Mouse (Mus musculus) urinary bladder, postnatal 25 days (tissue): ENCODE measurements around the gene Aak1.

Source experiments
- DNase-seq: peaks from one replicate; pipeline ENCODE4 v3.0.0; 2022; ENCODE audit warnings: low spot score

Aak1 gene

DNA sequence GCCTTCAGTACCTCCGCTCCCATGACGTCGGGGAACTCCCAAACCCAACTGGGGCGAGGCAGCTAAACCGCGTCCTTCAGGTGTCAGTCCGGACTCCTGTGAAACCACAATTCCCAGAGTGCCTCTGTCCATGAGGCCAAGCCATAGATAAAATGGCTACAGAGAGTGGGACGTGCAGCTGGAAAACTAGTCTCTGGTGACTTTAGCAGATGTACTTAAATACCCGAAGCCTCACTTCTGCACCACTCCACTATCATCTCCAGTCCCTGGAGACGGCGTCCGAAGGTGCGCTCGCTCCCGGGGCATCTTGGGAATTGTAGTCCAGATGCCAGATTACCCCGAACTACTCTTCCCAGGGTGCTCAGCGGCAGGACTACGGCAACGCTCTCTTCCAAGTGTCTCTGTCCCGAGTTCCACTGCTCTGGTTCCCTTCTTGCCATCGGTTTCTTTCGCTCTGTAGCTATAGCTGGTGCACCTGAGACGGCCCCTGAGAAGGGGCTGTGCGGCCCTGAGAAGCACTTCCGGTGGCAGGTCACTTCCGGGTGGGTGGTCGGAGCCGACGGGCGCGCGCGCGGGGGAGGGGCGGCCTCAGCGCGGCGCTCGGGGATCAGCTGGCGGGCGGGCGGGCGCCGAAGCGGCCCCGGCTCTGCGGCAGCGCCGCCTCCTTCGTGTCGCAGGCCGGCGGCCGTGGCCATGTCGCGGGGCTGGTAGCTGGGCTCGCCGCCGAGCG is at the start of gene Aak1:
Gene Aak1, plus strand, starts transcription at position 603 of the 730 bp plus-strand sequence.
- DNase-seq: peak; percentile 90

DNA sequence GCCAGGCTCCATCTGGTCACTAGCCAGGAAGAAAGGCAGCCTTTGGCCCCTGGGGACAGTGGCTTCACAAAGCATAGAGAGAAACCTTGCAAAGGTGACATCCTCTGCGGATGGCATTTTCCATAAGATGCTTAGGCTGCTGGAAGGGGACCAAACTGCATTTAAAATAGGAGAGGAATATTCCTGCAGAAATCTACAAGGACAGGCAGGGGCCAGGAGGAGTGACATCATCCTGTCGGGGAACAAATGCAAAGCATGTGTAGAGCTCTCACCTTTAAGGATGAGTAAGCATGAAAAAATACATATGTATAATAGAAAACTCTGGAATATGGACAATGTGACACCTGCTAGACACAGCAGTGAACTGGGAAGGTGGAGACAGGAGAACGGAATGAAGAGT is 48.9 kb upstream of the Aak1 start:
- no peak for DNase-seq

DNA sequence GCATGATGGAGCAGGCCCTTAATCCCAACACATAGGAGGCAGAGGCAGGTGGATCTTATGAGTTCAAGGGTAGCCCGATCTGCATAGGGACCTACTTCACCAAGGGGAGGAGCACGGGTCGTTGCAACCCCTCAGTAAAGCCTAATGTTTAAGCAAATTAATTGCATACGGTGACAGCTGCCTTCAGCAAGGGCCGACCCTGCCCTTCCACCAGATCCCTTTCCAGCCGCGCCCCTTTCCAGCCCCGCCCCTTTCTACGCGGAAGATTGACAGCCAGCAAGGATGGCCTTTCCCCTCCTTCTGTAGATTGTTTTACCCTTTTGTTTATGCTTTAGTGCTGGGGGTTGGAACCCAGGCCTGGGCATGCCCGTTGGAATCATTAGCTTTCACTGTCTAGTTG is 47.9 kb upstream of the Aak1 start:
- no peak for DNase-seq

DNA sequence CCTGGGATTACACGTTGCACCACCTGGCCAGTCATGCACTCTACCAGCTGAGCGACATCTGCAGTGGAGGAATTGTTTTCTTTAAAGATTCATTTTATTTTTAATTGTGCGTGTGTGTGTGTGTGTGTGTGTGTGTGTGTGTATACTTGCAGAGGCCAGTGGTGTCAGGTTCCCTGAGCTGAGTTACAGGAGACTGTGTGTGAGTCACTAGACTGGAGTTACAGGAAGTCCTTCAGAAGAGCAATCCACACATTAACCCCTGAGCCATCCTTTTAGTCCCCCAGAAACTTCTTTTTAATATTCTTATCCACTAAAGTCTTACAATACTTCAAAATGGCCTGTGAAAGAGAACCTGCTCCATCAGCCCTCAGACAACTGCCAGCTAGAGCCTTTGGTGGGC is 44.7 kb upstream of the Aak1 start:
- DNase-seq: no peak

DNA sequence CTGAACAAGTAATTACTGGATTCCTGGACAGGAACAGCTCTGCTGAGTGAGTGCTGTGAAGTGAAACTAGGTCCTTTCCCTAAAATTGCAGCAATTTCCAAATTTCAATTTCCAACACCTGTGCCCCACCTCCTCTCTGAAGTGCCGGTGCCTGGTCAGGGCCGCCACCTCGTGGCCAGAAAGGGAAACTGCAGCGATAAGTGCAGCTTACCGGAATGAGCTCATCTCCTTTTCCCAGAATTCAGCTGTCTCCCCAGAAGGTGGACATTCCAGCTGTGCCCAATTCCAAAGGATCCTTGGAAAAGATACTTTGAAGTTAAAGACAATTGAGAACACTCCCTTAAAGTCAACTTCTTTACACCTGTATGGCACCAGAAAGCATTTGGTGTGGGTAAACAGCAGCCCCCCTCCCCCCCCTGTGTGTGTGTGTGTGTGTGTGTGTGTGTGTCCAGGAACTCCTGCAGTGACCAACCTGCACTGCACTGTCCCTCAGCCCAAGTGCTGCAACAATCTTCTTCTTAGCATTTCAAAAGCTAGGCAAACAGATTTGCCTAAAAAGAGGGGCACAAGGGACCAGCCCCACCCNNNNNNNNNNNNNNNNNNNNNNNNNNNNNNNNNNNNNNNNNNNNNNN is 42.7 kb upstream of the Aak1 start:
- peak; percentile 75 for DNase-seq

DNA sequence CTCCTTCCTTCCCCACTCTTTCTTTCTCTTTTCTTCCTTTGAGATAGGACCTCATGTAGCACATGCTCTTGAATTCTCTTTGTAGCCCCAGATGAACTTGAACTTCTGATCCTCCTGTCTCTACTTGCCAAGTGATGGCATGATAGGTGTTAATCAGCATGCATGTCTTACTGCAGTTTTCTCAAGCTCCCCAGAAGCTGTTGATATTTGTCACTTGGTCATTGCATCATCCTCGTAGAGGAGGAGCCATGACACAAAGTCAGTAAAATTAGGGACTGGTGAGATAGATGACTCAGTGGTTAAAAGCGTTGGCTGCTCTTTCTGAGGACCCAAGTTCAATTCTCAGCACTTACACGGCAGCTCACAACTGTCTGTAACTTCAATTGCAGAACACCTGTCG is 36.4 kb upstream of the Aak1 start:
- DNase-seq: no peak

DNA sequence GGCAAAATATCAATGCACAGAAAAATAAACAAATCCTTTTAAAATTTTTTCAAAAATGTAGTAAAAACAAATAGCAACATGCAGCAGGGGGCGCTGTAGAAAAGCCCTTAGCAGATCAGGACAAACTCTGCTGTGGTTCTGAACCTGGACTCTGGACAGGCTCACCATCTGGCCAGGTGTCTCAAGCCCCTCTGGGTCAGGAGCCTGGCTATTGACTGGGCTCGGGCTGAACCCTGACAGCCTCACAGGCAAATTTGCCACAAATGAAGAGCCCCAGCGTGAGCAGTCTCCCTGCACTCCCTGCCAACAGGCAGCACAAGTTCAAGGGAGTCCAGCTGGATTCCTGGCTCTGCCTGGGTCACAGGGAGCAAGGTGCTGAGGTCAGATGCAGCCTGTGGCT is 36.0 kb upstream of the Aak1 start:
- DNase-seq: peak; percentile 57

DNA sequence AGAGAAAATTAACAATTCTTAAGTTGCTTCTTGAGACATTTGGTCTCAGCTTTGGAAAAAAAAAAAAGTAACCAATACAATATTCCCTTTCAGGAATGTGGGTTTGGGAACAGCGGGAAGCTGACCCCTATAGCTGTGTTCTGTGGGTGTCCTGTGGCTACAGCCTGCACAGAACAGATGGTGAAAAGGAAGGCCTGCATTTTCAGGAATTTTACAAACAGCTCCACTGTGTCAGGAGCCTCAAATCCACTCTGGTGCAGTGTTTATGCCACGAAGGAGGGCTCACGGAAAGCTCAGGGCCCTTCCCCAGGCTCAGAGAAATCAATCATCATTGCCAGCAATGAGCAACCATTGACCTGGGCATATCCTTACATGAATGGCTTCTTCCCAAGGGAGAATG is 34.4 kb upstream of the Aak1 start:
- DNase-seq: no peak

DNA sequence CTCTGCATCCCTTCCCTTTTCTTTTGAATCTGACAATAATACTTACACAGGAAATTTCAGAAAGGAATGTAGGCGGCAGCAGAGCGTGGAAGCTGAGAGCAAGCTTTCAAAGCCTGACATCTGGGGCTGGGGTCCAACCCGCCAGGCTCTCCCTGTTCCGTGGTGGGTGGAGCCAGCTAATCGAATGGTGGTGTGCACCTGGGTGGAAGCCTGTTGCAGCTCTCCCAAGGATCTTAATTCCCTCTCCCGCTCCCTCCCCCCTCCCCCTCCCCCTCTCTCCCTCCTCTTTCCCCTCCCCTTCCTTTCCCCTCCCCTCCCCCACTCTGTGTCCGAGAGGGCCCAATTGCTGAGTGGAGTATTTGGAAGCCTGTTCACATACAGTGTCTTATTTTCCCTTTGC is 33.9 kb upstream of the Aak1 start:
- DNase-seq: no peak

DNA sequence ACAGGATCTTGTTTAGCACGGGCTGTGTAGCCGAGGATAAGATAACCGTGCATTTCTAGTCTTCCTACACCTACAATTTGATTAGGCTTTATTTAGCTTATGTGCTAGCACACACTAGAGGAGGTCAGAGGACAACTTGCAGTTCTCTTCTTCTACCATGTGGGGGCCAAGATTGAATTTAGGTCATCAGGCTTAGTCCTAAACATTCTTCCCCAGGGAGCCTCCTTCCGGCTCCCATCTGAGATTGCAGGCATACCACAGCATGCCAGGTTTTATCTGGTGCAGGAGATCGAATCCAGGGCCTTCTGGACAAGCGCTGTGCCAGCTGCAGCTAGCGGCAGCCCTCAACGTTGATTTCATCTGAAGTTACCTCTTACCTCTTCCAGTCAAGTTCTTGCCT is 32.7 kb upstream of the Aak1 start:
- DNase-seq: no peak

DNA sequence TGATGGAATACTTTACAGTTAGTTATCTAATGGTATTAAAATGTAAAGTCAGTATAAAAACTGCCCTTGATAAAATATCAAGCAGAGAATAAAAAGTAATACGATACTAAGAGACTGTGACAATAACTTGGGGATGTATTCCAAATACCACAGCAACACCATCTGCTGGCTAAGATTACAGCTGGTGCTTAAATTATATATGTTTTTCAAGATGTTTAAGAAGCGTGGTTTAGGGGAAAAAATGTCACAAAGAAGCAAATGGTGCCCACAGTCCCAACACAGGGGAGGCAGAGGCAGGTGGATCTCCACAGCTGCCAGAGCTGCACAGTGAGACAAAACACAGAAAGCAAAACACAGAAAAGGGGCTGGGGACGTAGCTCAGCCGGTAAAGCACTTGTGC is 30.4 kb upstream of the Aak1 start:
- DNase-seq: no peak

DNA sequence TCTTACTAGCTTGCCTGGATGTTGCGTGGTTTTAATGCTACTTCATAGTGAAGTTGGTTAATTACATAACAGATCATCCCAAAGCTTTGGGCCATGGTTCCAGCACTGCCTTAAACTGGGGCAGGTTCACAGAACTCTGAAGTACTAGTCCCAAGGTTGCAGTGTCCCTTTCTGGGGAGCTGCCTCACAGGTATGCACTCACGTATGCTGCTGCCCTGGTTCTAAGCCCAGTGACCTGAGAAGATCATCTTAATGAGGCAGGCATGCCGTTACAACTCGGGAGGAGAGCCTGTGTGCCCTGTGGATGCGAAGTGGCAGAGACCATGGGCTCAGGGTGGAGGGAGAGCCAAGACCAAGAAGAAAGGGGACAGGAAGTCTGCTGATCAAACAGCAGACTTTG is 29.4 kb upstream of the Aak1 start:
- no peak for DNase-seq

DNA sequence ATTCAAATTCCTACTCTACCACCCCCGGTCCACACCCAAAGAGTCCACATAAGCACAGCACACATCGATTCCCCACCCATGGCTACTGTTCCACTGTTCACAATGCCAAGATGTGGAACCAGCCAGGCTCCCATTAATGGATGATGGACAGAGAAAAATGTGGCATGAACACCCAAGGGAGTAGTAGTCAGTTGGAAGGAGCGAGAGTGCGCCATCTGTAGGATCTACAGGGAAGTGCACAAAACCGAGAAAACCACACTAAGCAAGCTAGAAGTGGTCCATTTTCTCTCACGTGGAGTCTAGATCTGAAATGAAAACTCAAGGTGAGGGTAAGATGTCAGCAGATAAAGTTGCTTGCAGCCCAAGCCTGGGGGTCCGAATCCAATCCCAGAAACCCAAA is 28.6 kb upstream of the Aak1 start:
- no peak for DNase-seq

DNA sequence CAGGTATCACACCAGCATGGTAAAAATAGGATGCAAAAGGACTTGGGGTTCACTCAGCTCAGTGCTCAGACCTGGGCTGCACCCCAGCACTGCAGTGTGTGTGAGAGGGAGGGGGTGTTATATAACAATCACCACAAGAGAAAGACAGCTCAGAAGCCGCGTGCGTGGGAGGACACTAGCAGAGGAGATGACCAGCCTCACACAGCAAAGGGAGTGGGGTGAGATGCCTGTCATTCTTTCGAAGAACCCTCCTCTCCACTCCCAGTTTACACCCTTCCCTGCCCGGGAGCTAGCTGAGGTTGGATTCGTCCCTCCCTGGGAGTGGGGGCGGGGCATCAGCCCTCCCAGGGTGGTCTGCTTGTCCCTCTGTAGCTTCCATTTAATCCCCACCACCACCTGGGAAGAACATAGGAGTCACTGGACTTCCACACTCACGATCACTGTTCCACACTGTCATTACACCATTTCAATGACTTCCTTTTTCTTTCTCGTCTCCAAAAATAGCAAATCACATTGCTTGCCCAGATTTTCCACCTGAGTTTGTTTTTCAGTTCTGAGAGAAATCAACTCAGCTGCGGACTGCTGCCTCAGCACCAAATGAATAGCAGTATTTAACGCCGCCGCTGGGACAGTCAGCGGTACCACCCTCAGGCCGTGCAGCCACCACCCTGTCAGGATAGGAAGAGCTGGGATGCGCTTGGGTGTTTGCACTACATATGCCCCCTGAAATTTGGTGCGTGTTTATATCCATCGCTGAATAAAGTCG is 26.8 kb upstream of the Aak1 start:
- DNase-seq: peak; percentile 17

DNA sequence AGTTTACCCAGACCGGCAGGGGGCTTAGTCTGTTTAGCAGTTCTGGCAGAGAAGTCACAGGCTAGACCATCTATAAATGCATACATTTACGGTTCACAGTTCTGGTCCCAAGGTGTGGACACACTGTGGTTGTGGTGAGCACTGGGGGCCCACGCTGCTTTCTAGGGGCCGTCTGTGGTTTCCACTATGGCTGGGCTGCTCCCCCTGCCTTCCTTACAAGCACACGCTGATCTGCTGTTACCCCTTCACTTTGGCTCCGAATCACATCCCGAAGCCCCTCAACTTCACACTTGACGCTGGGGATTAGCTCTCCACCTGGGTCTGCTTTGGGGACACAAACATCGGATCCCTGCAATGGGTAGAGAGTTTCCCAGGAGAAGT is 26.3 kb upstream of the Aak1 start:
- no peak for DNase-seq

DNA sequence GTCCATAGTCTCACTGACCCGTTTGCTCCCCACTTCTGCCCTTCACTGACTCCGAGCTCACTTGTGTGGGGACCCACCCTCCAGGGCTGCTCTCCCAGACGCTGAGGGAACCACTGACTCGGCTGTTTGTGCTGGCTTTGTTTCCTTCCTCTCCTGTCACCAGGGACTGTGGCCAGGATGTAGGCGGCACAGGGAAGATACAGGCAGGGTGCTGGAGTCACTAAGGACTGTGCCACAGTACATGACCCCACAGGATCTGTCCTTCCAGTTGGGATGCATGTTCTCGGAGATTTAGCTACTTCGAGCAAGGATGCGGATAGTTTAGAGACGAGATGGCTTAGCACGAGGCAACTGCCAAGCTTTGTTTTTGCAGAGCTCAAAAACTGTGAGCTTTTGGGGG is 25.5 kb upstream of the Aak1 start:
- DNase-seq: no peak

DNA sequence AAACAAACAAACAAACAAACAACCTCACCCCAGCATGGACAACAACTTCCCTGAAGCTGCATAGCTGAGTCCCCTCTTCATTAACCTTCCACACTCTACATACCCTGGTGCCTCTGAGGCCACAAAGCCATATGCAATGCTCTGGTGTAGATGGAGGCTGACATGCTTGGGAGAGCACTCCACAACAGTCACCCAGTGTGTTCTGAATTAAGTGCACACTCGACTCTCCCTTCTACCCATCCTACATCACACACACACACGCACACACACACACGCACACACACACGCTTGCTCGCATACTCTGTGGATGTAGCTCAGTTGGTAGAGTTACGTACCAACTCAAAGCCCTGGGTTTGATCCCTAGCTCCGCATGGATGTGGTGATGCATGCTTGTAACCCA is 24.9 kb upstream of the Aak1 start:
- DNase-seq: no peak

DNA sequence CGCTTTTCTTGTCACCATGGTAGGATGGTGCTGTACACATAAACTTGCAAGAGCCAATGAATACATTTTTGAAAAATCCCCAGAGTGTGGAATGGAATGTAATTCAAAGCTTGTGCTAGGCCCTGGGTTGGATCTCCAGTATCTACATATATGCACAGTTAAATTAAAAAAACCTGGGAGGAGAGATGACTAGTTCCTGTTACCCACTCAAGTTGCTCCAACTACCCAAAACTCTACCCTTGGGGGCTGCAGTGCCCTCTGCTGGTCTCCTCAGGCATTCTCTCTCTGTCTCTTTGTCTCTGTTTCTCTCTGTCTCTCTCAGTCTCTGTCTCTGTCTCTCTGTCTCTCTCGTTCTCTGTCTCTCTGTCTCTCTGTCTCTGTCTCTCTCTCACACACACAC is 21.9 kb upstream of the Aak1 start:
- no peak for DNase-seq

DNA sequence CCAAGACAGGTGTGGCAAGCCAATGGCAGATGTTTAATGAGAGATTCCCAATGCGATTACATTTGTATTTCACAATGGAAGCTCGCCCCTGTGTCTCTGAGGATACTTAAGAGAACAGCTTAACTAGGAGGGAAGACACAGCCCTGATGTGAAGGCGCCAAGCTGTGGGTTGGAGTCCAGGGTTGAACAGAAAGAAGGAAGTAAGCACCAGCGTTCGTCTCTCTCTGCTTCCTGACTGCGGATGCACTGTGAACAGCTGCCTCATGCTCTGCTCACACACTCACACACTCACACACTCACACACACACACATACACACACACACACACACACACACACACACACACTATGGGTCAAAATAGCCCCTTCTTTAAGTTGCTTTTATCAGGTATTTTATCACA is 19.5 kb upstream of the Aak1 start:
- no peak for DNase-seq

DNA sequence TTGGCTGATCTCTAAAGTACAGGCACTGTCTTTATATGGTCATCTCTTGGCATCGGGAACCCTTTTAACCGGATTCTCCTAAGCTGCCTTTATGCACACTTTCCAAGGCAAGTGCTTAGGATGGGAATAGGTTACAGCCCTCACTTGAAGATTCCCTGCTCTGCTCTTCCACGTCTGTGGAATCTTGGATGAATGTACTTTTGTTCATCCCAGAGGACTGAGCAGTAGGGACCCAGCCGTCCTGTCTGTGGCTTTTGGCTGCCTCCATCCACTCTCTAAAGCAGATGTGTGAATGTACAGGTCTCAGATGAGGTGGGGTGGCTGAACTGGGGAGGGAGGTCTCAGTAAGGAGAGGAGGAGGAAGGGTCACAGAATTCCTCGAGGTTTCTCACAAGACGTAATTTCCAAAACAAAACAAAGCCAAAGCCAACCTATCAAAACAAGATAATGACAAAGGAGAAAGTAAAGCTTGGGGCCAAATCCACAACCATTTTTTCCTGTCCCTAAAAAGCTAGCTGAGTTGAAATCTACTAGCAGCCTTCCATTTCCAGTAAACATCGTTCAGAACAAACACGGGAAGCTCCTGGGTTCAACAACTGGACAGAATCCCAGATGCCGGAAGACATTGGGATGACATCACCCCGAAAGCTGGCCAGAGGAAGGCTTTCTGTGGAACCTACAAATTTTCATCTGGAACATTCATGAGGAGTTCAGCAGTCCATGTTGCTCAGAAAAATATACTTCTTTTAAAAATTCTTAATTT is 18.4 kb upstream of the Aak1 start:
- no peak for DNase-seq

DNA sequence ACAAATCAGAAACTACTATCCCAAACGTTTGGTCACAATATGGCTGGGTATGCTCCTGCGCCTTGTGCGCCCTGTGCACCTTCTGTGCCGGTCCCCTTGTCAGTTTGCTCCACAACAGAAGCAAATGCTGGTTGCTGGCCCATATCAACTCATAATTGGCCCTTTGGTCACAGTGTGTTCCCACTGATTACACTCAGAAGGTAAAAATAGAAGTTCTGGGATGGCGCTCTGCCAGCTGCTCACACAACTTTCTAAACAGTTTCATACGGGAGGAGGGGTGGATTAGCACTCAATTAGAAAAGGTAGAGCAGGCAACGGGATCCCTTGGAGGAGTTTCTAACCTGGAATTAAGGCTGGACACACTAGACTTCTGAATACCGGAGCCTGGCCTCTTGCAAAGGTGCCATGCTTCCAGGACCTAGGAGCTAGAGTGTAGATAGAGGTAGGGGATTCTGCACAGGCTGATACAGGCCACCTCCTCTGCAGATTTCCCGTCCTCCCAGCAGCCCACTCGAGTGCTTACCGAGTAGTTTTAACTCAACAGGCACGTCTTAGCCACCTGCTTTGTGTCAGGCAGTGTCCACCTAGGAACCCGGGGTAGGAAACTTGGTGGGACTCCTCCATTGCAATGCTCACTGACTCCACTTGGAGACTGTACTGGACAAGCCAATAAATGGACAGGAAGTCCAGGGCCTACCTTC is 16.4 kb upstream of the Aak1 start:
- no peak for DNase-seq

DNA sequence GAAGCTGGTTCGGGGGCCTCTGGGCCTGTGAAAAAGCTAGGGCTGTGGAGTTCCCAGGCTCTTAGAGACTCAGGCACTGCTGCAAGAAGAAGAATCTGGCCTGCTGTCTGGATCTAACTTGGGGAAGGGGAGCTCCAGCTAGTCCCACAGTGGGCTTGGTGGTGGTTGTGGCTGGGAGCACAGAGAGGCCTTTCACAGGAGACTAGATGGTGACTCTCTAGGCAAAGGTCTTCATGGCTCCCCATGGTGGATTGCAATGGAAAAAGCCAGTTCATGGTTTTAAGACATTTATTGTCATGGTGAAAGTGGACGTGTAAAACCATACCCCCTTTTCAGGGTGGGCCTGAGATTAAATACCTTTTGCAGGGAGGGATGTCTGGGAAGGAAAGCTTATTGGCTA is 10.2 kb upstream of the Aak1 start:
- DNase-seq: no peak
